Mouse (Mus musculus): ENCODE results near the gene Loxl1. TPM values are rescaled to one million over a fixed set of nuclear protein-coding genes. Genes with fewer than 3 reads are reported as not detected.

Loxl1 gene
- total RNA-seq (2023), result not detected in 4 replicates

GRCm38 (mm10) chr9:58312944-58313359 is at the start of gene Loxl1:
Gene Loxl1, minus strand, starts transcription at chr9:58313186.

GRCm38 (mm10) chr9:58253033-58253804 is 59.8 kb downstream of the Loxl1 start, which contains the start of gene Stoml1:
Gene Stoml1, plus strand, starts transcription at chr9:58253164.

GRCm38 (mm10) chr9:58249592-58250192 is 63.3 kb downstream of the Loxl1 start, which contains the start of gene Pml:
Gene Pml, minus strand, starts transcription at chr9:58249786.

Other genes with a start within 250 kb of the Loxl1 start
- gene Stra6, start 249.4 kb downstream of the Loxl1 start, total RNA-seq (2023), result not detected in 4 replicates
- gene Ccdc33, start 194.4 kb downstream of the Loxl1 start, total RNA-seq (2023), result not detected in 4 replicates
- not detected in 4 replicates for gene Islr, start 108.9 kb downstream of the Loxl1 start, total RNA-seq (2023)
- gene Islr2, start 108.9 kb downstream of the Loxl1 start, total RNA-seq (2023), result 8.5 to 14.2 TPM (median 11.1 TPM) in 4 replicates
- 360 to 424 TPM (median 369 TPM) in 4 replicates for gene Pml, start 63.4 kb downstream of the Loxl1 start, total RNA-seq (2023)
- 81.5 to 92.9 TPM (median 88.1 TPM) in 4 replicates for gene Stoml1, start 60.0 kb downstream of the Loxl1 start, total RNA-seq (2023)
- not detected in 4 replicates for gene Tbc1d21, start 57.3 kb upstream of the Loxl1 start, total RNA-seq (2023)
- 0.35 to 0.89 TPM in 2 of 4 replicates, not detected in the others for gene Insyn1, start 175.4 kb upstream of the Loxl1 start, total RNA-seq (2023)
- 0.66 to 2.2 TPM (median 1.1 TPM) in 4 replicates for gene Cd276, start 242.3 kb upstream of the Loxl1 start, total RNA-seq (2023)